Mouse (Mus musculus): ENCODE measurements around the gene Yaf2.

Gene Yaf2

DNA sequence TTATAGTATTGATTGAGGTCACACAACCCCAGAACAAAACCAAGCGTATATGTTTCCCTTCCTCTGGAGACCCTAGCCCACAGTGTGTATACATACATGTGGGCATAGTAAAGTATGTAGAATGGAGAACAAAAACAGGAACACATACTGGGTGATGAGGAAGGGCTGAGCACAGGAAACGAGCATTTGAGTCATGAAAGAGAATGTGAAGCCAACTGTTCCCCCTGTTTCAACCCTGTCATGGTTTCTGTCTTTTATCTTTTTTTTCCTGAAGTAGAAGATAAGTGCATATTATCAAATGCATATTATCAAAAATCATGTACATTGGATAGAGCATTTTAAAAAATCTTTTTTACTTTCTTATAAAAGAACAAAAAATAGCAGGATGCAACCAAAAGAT, 49.1 kb downstream of the Yaf2 start:
- DNase-seq (ENCODE audit: low read depth, low spot score), result no peak

DNA sequence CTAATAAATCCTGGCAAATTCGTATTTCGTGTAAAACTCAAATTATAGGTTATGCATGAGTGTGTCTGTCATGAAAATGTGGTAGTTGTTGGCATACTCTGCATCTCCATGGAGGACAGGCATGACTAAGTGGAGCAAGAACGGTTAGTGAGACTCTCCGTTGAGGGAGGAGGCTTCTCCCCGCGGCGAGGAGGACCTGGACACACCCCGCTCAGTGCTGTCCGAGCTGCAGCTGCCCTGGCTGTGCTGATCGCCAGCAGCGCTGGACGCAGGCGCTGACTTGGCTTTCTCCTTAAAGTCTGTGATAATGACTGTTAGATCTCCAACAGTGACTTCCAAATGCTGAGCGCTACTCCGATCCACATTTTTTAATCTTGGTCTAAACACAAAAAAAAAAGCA, 51.5 kb downstream of the Yaf2 start:
- DNase-seq (ENCODE audit: low read depth, low spot score), result no peak

DNA sequence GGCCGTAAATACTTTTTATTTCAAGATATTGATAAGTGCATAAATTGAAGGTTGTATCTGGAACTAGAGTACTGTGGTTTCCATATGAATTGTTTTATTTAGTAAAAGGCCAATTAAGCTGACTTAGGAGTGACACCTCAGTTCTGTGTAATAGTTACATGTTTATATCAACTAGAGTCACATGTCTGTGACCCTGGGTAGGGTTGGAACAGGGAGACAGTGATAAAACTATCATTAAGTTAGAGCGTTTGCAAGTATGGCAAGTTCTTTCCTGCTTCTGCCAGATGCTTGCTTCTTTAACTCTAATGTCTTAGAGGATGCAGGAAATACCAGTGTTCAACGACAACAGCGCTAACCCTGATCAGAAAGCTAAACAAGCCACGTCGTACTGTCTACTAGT, 52.4 kb downstream of the Yaf2 start:
- no peak for DNase-seq (ENCODE audit: low read depth, low spot score)

DNA sequence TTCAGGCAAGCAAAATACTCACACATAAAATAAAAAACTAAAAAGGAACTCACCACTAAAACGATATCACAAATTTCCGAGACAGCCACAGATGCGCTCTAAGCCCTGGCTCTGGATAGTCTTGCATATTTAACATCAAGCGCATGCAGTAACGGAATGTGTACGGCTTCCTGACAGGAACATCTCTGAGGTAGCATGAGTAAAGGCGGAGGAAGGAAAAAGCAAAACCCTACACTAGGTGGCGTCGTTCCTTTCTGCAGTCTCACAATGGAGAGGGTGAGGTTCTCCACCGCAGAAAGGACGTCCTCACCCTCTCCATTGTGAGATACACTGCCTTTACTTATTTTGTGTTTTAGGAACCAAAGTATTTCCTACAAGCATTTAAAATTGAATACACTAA, 53.4 kb downstream of the Yaf2 start:
- peak; percentile 38 for DNase-seq (ENCODE audit: low read depth, low spot score)

DNA sequence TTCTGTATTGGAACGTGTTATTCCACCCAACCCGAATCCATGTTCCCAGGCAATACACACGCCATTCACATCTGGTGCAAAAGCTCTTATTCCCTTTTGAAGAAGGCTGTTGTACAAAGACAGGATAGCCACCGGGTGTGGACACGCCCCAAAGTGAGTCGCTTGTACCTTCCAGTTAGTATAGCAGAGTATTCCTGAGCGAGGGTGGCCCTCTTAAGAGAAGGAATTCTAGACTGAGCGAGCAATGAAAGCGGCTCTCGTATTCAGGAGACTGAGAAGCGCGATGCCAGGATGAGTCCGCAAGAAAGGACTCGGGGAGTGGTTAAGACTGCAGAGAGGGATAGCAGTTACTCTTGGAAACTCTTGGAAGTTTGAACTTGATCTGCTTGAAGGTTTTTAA, 60.5 kb downstream of the Yaf2 start:
- DNase-seq (ENCODE audit: low read depth, low spot score), result peak; percentile 70

DNA sequence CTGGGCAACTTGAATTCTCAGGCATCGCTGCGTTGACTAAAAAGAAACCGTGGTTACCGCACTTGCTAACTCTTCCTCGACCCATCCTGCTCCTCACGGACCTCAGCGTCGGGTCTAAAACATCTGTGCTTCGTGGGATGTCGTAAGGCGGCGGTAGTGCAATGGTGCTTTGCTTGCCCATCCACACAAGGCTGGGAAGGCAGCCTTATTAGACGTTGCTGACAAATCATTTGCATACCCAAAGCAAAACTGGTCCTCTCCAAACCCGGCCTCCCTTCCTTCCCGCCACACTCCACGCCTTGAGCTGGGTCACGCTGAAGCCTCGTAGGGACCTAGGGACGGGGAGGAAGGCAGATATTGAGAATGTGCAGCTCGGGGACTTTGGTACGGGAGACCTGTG, 61.1 kb downstream of the Yaf2 start:
- no peak for DNase-seq (ENCODE audit: low read depth, low spot score)

DNA sequence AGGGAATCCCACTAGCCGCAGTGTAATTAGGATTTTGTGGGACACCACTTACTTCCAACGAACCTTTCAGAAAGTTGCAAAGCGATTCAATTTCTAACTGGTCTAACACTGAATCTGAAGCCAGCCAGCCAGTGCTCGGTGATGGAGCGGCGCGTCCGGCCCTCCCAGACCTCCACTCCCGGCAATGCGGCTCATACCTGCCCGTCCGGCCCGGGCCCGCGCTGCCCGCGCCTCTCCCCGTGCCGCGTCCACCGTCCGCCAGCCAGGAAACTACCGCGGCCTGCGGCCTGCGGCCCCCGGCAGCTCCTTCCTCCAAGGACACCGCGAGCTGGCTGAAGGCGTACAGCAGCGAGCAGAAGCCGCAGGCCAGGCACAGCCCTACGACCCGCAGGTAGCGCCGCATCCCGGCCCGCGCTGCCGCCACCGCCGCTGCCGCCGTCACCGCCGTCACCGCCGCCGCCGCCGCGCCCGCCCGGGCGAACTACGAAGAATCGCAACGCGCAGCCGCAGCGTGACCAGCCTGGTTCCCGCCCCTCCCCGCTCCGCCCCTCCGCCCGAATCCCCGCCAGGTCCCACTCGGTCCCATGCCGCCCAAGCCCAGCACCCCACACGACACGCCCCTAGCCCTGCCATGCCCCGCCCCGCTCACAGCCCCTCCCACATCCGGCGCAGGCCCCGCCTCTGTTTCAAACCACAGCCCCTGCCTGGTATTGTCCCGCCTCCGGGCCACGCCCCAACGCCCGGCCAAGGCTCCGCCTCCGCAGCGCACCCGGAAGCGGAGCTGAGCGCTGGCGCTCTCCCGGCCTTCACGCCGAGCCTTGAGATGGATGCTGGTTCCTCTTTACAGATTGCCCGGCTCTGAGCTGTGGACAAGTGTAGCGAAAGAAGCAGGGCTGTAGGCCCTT, 61.8 kb downstream of the Yaf2 start, which contains the start of gene Gxylt1:
TSS of gene Gxylt1 (minus strand) at position 501 of the 905 bp plus-strand sequence.
- DNase-seq (ENCODE audit: low read depth, low spot score), result peak; percentile 95

DNA sequence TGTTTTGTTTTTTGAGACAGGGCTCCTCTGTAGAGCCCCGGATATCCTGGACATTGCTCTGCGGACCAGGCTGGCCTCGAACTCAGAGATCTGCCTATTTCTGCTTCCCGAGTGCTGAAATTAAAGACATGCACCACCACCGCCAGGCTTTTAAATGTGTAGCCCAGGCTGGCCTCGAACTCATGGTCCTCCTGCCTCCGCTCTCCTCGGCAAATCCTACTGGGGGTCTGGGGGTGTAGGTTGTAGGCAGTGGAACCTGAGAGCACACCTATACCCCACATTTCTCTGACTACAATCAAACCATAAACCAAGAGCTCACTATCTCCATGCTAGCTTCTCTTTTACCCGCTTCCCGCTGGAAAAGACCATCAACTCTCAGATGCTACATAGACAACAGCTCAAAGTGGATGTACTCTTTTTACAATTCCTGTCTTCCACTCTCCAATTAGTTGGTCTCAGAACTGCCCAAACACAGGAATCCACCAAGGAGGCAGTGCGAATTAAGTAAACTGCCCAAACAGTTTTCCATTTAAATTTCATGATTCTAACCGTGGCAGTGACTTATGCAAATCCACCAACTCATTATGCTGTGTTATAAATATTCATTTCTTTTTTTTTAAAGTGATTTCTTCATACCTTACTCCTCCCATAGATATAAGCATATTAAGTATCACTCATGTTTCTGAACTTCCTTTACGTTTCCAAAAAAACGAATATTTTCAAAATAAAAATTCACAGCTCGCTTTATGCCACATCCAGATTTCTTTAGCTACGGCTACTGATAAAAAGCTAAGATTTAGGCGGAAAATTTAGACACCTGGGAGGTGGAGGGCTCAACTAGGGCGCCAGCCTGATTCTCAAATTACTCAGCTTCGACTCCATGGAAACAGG, 62.7 kb downstream of the Yaf2 start:
- DNase-seq (ENCODE audit: low read depth, low spot score), result peak; percentile 18

DNA sequence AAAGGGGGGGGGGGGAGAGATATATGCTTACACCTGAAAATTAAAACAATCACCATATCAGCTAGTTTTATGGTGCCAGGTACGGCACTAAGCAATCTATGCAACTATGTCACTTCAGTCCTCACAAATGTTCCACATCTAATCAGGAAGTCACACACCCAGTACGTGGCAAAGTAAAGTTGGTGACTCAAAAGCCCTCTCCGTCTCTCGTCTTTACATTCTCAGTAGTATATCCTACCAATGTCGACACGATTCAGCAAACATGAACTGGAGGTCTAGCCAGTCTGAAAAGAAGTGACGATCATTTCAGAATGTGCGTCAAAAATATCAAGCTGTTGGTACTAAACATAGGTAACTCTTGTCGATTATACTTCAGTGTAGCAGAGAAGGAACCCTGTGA, 63.8 kb downstream of the Yaf2 start:
- no peak for DNase-seq (ENCODE audit: low read depth, low spot score)

DNA sequence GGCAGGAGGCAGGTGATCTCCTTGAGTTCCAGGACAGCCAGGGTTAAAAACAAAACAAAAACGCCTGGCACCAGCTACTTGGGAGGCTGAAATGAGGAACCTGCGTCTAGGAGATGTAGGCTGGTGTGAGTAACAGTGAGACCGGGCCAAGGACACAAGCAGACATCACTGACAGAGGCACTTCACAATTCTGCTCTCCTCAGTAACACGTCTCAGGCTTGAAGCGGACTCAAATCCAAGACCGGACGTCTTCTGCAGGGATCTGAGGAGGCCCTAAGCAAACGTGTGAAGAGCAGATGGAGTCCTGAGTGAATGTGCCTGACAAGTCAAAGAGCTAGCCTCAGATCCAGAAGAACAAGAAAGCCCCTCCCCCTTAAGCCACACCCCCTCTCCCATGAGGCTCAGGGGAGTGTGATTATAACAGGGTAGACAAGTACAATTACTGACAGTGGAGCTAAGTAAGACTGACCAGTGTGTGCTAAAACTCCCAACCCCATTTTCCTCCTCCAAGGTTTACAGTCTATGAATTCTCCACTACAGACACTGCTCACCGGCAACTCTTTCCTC, 66.4 kb downstream of the Yaf2 start:
- peak; percentile 37 for DNase-seq (ENCODE audit: low read depth, low spot score)

DNA sequence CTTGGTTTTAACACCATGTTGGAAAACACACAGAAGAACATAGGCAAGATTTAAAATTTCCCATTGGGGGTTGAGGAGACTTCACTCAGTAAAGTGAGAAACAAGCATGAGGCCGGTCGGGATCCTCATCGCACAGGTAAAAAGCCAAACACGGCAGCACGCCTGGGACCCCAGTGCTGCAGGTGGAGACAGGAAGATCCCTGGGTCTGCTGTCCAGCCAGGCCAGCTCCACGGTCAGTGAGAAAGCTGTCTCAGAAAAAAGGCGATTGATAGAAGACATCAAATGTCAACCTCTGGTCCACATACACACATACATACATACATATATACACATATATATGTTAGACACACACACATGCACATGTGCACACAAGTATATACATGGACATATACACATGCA, 67.2 kb downstream of the Yaf2 start:
- no peak for DNase-seq (ENCODE audit: low read depth, low spot score)

DNA sequence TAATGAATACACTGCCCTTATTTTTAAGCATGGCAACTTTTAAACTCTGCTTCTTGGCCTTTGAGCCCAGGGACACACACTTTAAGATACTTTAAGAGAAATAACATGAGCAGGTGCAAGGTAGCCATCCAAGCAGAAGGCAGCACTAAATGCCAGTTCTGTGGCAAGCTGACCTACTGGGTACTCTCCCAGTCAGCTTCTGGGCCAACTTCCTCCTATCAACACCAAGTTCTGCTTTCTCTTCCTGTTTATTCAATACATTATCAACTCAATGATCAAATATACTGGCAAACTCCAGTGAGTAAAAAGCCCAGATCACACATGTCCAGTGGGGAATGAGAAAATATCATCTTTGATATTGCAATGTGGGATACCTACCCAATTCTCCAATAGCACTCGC, 68.7 kb downstream of the Yaf2 start:
- DNase-seq (ENCODE audit: low read depth, low spot score), result no peak

DNA sequence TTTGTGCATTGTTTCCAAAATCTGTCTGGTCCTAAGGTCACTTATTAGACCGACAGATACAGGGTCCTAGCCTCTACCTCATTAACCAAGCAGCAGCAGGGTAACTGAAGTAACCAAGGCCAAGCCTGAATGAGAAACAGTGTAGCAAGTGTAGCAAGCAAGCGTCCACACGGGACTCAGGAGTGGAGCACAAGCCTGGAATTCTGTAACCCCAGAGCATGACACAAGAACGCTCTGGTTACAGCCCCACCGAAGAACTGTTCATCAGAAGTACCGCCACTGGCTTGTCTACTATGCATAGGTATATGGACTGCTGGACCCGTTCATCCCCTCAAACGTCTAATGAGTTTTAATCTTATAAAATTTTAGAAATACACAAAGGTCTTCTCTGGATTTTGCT, 69.3 kb downstream of the Yaf2 start:
- no peak for DNase-seq (ENCODE audit: low read depth, low spot score)

DNA sequence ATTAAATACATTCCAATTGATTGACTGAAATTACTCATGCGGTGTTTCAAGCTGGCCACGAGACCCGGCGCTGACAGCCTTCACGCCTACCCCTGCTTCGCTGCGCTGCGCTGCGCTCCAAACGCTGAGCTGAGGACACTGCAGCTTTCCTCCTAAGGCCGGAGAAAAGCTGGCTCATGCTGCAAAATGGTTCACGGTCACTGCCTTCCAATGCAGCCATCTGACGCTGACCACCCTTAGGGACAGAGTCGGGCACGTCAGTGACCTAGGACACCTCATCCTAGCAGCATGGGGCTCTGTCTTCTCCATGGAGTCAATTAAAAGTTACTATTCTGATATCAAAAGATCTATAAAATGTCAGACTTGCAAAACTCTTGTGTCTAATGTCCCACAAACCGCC, 70.4 kb downstream of the Yaf2 start:
- no peak for DNase-seq (ENCODE audit: low read depth, low spot score)

DNA sequence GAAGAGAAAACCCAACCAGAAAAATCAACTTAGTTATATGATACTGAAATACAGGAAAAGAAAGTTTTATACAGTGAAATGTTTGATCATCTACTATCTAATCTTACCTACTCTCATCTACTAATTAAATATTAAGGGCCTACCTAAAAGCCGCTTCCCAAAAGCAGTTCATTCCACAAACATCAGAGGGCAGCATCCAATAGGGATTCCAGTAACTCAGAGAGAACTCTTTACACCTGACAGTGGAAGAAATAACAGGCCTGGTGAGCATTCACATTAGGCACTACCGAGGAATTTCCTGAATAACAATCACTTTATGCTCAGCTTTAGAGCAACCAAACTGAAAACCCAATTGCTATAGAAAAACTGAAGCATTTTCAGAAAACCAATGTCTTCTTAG, 71.0 kb downstream of the Yaf2 start:
- DNase-seq (ENCODE audit: low read depth, low spot score), result peak; percentile 61

DNA sequence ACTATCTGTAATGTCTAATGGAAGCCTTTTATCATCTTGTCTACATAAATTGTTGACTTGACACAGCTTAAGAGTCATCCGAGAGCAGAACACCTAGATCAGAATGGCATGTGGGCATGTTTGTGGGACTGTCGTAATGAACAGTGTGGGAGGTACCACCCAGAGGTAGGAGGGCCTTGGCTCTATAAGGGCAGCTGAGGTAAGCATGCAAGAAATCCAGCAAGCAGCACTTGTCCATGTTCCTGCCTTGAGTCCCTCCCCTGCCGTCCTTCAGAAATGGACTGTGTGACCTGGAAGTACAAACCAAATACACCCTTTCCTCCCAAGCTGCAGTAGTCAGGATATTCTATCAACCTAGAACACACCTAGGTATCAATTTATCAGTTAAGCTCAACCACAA, 71.5 kb downstream of the Yaf2 start:
- DNase-seq (ENCODE audit: low read depth, low spot score), result no peak

DNA sequence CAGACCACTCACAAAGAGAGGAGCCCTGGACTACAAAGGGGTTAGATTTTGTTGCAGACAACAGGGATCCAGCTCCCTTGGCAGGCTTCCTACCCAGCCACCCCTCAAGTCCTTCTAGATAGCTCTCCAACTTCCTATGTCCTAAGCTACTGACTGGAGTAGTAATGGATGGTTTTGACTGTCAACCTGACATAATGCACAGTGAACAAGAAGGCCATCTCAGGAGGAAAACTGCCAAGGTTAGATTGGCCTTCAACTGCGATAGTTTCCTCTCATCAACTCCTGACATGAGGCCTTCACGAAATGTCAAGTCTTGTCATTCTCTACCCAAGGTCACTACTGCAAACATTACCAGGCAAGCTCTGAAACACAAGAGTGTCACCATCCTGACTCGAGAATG, 72.5 kb downstream of the Yaf2 start:
- DNase-seq (ENCODE audit: low read depth, low spot score), result no peak

DNA sequence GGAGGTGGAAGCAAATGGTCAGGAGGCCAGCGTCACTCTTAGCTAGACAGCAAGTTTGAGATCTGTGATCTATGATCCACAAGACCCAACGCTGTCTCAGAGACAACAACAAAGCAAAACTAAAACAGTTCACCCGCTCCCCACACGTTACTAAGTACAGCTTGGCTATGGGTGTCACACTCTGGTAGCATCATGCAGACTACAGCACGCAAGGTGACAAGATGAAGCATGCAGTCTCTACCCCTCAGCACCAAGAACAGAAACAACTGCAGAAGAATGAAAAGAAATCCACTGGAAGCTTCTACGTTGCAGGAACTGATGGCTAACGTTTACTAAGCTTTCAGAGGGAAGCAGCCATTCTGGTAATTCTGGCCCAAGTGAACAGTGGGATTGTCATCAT, 73.2 kb downstream of the Yaf2 start:
- no peak for DNase-seq (ENCODE audit: low read depth, low spot score)

DNA sequence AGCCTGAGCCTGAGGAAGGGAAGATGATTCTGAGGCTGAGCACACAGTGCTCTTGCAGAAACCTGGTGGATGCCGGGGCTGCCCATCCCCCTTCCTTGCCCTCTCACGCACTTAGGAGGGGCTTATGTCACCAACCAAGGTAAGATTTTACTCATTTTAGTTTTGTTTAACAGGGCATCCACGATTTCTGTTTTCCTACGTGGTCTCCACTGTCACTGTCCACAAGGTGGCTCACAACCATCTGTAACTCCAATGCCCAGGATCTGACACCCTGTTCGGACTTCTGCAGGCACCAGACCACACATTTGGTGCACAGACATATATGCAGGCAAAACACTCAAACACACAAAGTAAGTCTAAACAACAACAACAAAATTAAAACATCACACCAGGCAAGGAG, 73.9 kb downstream of the Yaf2 start:
- peak; percentile 31 for DNase-seq (ENCODE audit: low read depth, low spot score)

DNA sequence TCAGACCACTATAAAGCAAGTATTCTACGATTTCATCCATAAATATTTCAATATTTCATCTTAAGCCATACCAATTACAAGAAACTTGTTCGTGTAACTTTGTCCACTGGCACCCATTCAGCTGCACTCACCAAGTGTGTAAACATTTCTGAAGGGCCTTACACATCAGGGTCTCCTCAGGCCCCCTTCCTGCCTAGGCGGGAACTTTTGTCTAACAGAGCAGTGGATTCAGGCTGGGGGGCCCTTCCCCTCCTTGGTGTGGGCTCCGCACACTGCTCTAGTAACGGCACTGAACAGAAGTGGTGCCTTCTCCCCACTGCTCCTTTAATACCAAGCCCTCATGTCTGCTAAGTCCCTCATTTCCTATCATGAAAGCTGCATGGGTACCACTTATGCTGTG, 74.5 kb downstream of the Yaf2 start:
- no peak for DNase-seq (ENCODE audit: low read depth, low spot score)

DNA sequence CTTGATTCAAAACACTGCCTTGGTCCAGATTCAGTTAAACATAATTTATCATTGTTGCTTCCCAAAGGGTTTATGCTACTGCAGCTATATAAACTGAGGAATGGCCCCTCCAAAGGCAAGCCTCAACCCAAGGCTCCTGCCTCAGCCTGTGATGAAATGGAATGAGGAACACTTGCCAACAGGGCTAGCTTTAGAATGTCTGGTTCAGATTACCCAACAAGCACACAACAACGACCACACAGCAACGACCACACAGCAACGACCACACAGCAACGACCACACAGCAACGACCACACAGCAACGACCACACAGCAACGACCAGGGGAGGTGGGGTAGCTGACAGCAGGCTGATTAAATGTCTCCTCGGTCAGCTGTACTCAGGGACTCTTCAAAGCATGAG, 76.8 kb downstream of the Yaf2 start:
- no peak for DNase-seq (ENCODE audit: low read depth, low spot score)

DNA sequence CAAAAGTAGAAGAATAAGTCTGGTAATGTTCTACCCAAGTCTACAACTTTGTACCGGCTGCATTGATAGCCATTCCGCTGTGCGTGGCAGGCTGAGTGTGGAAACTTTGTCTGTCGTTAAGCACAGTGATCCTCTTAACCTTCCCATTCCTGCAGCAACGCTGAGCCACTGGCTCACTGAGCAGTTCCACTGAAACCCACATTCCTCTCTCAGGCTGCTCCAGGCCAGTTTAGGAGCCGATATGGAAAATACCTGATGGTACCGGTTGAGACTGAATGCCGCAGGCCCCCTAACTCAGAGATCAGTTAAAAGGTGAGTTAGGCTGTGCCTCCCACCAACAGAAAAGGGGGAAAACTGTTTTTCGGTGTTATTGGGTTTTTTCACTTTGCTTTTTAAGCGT, 81.4 kb downstream of the Yaf2 start:
- DNase-seq (ENCODE audit: low read depth, low spot score), result no peak

Measured in 3T3-L1 (cell line).